ENCODE assay signal across 18 mouse cellular contexts in genomic region chr15:89459821-89460220, GRCm38 (mm10). TPM values are rescaled to one million over a fixed set of nuclear protein-coding genes. Genes with fewer than 3 reads are reported as not detected.
DNase-seq lines count a peak whose midpoint lies in the region.
"Had no signal": no experiment of that assay in that cellular context is flagged by ENCODE, and none has a peak within 500 bp of the region (broad histone marks: within the 10 kb centered on the region; RNA-seq: fewer than 3 reads in every experiment).

No protein-coding gene starts in this region.

- peak; percentile 54 to 62 for DNase-seq in cerebellum, adult 18-20 months
- DNase-seq in cerebellum, postnatal 4 days (ENCODE audit: low spot score in 2 of 2), result no peak
- DNase-seq in cerebellum, adult 9-11 months, result peak; percentile 67
- DNase-seq in cerebellum, adult 8-10 months, result no peak
- peak; percentile 1 for DNase-seq in layer of hippocampus, adult 9-11 months
- DNase-seq in layer of hippocampus, adult 8-10 months (ENCODE audit: low spot score in 2 of 2), result no peak
- DNase-seq: adrenal gland, postnatal 10 days; adrenal gland, postnatal 36 days; B cell, adult 2 months; forebrain, postnatal 0 days; gastrocnemius, adult 2 months; gastrocnemius, postnatal 14 days; heart, adult 18-20 months; heart, postnatal 14 days; heart, postnatal 4 days; kidney, adult 18-20 months; kidney, adult 9 months had no signal

RNA-seq across cellular contexts. Expression of gene Mapk8ip2, which starts 6.1 kb away (rescaled TPM):
- total RNA-seq in layer of hippocampus, adult 8-10 months (2022), result 100 to 1,000 TPM; 249 to 297 (median 274) TPM
- total RNA-seq: common myeloid progenitor, adult 5-6 weeks had no signal

RNA-seq across cellular contexts. Expression of gene Arsa, which starts 17.4 kb away (rescaled TPM):
- total RNA-seq in layer of hippocampus, adult 8-10 months (2022), result 10 to 100 TPM; 30.9 to 38.1 (median 33.3) TPM

RNA-seq across cellular contexts. Expression of gene Chkb, which starts 30.1 kb away (rescaled TPM):
- 10 to 100 TPM; 42.9 to 50.3 (median 46.2) TPM for total RNA-seq in layer of hippocampus, adult 8-10 months (2022)

RNA-seq across cellular contexts. Expression of gene Gm44502, which starts 30.3 kb away (rescaled TPM):
- not detected for total RNA-seq in layer of hippocampus, adult 8-10 months (2022)

RNA-seq across cellular contexts. Expression of gene C730034F03Rik, which starts 30.4 kb away (rescaled TPM):
- 1 to 10 TPM; 2.6 to 3.4 (median 3.2) TPM for total RNA-seq in layer of hippocampus, adult 8-10 months (2022)

Comparison
In these comparisons a context has a peak if more than half of its experiments do, and no peak if none do; other contexts are left out.
1. DNase-seq: peak in cerebellum, adult 18-20 months (2 of 2), cerebellum, adult 9-11 months (single experiment) and layer of hippocampus, adult 9-11 months (single experiment); none in cerebellum, postnatal 4 days (0 of 2), cerebellum, adult 8-10 months (single experiment) and layer of hippocampus, adult 8-10 months (0 of 2).